Comparison of ENCODE assay signal across 31 mouse cellular contexts in the genomic region with DNA sequence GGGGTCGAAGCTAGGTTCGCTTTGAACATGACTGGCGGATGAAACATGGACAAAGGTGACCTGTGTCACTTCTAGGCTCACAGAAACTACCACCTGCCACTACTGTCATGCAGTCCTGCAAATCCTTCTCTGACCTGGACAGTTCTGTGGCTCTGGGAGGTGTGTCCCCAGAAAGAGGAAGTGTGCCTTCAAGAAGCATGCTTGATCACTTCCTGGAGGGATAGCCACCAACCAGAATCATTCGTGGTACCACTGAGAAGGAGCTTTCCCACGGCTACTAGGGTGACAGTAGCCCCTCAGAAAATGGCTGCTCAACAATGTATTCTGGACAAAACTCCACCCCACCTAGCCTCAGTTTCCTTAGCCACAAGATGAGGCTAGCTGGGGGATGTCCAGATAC. TPM values are rescaled to one million over a fixed set of nuclear protein-coding genes. Genes with fewer than 3 reads are reported as not detected.
DNase-seq lines count a peak whose midpoint lies in the region; ATAC-seq and TF ChIP-seq lines count a peak whose summit lies in the region.
"Had no signal": no experiment of that assay in that cellular context is flagged by ENCODE, and none has a peak within 500 bp of the region (broad histone marks: within the 10 kb centered on the region; RNA-seq: fewer than 3 reads in every experiment).

No protein-coding gene starts in this region.

- peaks cover 27% of the 10 kb centered on the region for H3K4me1 ChIP-seq in spleen, adult 2 months (ENCODE audit: control insufficient read depth, insufficient read depth, insufficient read length)
- peaks cover 32 to 53% of the 10 kb centered on the region in 2 experiments for H3K4me1 ChIP-seq in CH12.LX (ENCODE audit: control insufficient read depth in 1 of 2, insufficient read depth in 2 of 2)
- no peaks in the 10 kb centered on the region for H3K4me1 ChIP-seq in hindbrain, postnatal 0 days (ENCODE audit: insufficient read depth, low read length)
- H3K4me1 ChIP-seq: liver, embryonic 12.5 days had no signal

- in situ Hi-C loops in CH12.LX (cut with MboI; ENCODE audit: low pct_ligation_motif_present, low pct_unique_long_range_greater_than_20kb, low sequenced_read_pairs): no loop called here

- 34% methylated on average over 5 of the region's 5 CpGs for WGBS in spleen, adult 2 months
- 85% methylated on average over 5 of the region's 5 CpGs for WGBS in hindbrain, postnatal 0 days

- ATAC-seq in granulocyte monocyte progenitor cell, adult 5-6 weeks (replicated peaks; ENCODE audit: poor library complexity, severe bottlenecking): peak; percentile 94
- ATAC-seq in neutrophil, adult 5-6 weeks (ENCODE audit: extremely low read depth, insufficient number of reproducible peaks, low FRiP score, poor library complexity, severe bottlenecking): peak; percentile 85
- ATAC-seq in hindbrain, postnatal 0 days: no peak
- ATAC-seq: activated CD4-positive, CD25-positive, alpha-beta regulatory T cell, adult 4 months; liver, embryonic 12.5 days; liver, postnatal 0 days; midbrain, embryonic 16.5 days had no signal

- no peak overlapping the region for H3K4me2 ChIP-seq in CH12.LX (ENCODE audit: insufficient read depth, low read depth, poor library complexity, severe bottlenecking)
- H3K4me2 ChIP-seq in hindbrain, postnatal 0 days (ENCODE audit: low read depth, low read length): no peak overlapping the region
- H3K4me2 ChIP-seq: embryonic facial prominence, embryonic 12.5 days; heart, embryonic 12.5 days; liver, embryonic 12.5 days; midbrain, embryonic 11.5 days; neural tube, embryonic 12.5 days had no signal

- dilution Hi-C loops in CH12.LX (cut with MboI; ENCODE audit: extremely low pct_ligation_motif_present, extremely low pct_unique_long_range_greater_than_20kb, low sequenced_read_pairs): no loop called here

- H3K9me3 ChIP-seq in CH12.LX (replicated peaks; ENCODE audit: low read length): no peaks in the 10 kb centered on the region
- H3K9me3 ChIP-seq in hindbrain, postnatal 0 days (ENCODE audit: low read length): no peaks in the 10 kb centered on the region
- H3K9me3 ChIP-seq: embryonic facial prominence, embryonic 12.5 days; heart, embryonic 12.5 days; intestine, embryonic 15.5 days; liver, embryonic 12.5 days; neural tube, embryonic 12.5 days had no signal

- TF ChIP-seq RAD21 in CH12.LX (IDR thresholded peaks at IDR 0.05; ENCODE audit: low read depth, low read length): no peak

- peak; percentile 74 for TF ChIP-seq EP300 in CH12.LX (IDR thresholded peaks at IDR 0.05; ENCODE audit: low read length)

- H3K9ac ChIP-seq in CH12.LX (ENCODE audit: insufficient read depth, low read depth): no peak overlapping the region
- no peak overlapping the region for H3K9ac ChIP-seq in hindbrain, postnatal 0 days (replicated peaks; ENCODE audit: low read length)
- H3K9ac ChIP-seq: embryonic facial prominence, embryonic 12.5 days; forebrain, postnatal 0 days; heart, embryonic 12.5 days; intestine, embryonic 15.5 days; liver, embryonic 12.5 days; liver, postnatal 0 days; neural tube, embryonic 12.5 days had no signal

- H3K36me3 ChIP-seq in spleen, adult 2 months (ENCODE audit: control insufficient read depth, insufficient read depth, low read length): no peaks in the 10 kb centered on the region
- H3K36me3 ChIP-seq in CH12.LX (replicated peaks in 1 of 2; ENCODE audit: control insufficient read depth in 1 of 2, insufficient read depth in 1 of 2, low read length in 1 of 2): no peaks in the 10 kb centered on the region
- H3K36me3 ChIP-seq in hindbrain, postnatal 0 days (ENCODE audit: insufficient read depth, low read length): no peaks in the 10 kb centered on the region
- H3K36me3 ChIP-seq: embryonic facial prominence, embryonic 12.5 days; heart, embryonic 12.5 days; intestine, embryonic 15.5 days; liver, embryonic 12.5 days; neural tube, embryonic 12.5 days had no signal

- no peak for TF ChIP-seq CTCF in spleen, adult 2 months (IDR thresholded peaks at IDR 0.05; ENCODE audit: extremely low read depth, insufficient read depth, insufficient read length, insufficient replicate concordance)
- TF ChIP-seq CTCF in CH12.LX (conservative IDR thresholded peaks at IDR 0.05 in 1 of 2, IDR thresholded peaks at IDR 0.05 in 1 of 2; ENCODE audit: low read depth in 2 of 2, low read length in 2 of 2): no peak
- TF ChIP-seq CTCF in hindbrain, postnatal 0 days (IDR thresholded peaks at IDR 0.05; ENCODE audit: low read depth): no peak

- TF ChIP-seq POLR2A in spleen, adult 2 months (IDR thresholded peaks at IDR 0.05; ENCODE audit: low read depth, low read length): no peak
- peak; percentile 49; the same call in 1 of the 2 replicates for TF ChIP-seq POLR2A in CH12.LX (IDR thresholded peaks at IDR 0.05; ENCODE audit: low read depth, low read length)

- no peaks in the 10 kb centered on the region for H3K27me3 ChIP-seq in spleen, adult 2 months (ENCODE audit: control insufficient read depth, insufficient read depth, low read length)
- H3K27me3 ChIP-seq in CH12.LX (replicated peaks): no peaks in the 10 kb centered on the region
- H3K27me3 ChIP-seq in hindbrain, postnatal 0 days (ENCODE audit: insufficient read depth, low read length): no peaks in the 10 kb centered on the region
- H3K27me3 ChIP-seq: embryonic facial prominence, embryonic 12.5 days had no signal

- no peak overlapping the region for H3K4me3 ChIP-seq in spleen, adult 2 months (ENCODE audit: extremely low read depth, insufficient read depth, insufficient read length)
- no peak overlapping the region for H3K4me3 ChIP-seq in CH12.LX (replicated peaks in 1 of 3; ENCODE audit: low read depth in 2 of 3, low read length in 2 of 3, poor library complexity in 1 of 3)
- H3K4me3 ChIP-seq in hindbrain, postnatal 0 days (ENCODE audit: low read length): no peak overlapping the region
- H3K4me3 ChIP-seq: embryonic facial prominence, embryonic 12.5 days; heart, embryonic 12.5 days; intestine, embryonic 15.5 days; liver, embryonic 12.5 days; myocyte; neural tube, embryonic 12.5 days had no signal

- DNase-seq in spleen, adult 2 months (ENCODE audit: low read depth in 1 of 2, low spot score in 2 of 2): peak in 1 of 2 experiments; percentile 54
- no peak for DNase-seq in spleen, adult 18-20 months
- DNase-seq in CH12.LX (ENCODE audit: extremely low read depth): peak; percentile 77
- DNase-seq in gastrocnemius, postnatal 25 days: no peak
- no peak for DNase-seq in hindbrain, postnatal 0 days (ENCODE audit: low spot score)
- no peak for DNase-seq in frontal cortex, adult 2 months (ENCODE audit: extremely low spot score in 1 of 2, low spot score in 1 of 2)
- DNase-seq: adrenal gland, adult 2 months; adrenal gland, postnatal 36 days; forebrain, postnatal 0 days; gastrocnemius, postnatal 14 days; heart, adult 18-20 months; heart, postnatal 14 days; kidney, adult 2 months; layer of hippocampus, postnatal 36 days; left cerebral cortex, postnatal 4 days; liver, postnatal 0 days; right cerebral cortex, postnatal 4 days; thymus, postnatal 4 days had no signal

- H3K79me2 ChIP-seq in CH12.LX (replicated peaks; ENCODE audit: control insufficient read depth, extremely low read depth, insufficient read depth, poor library complexity, severe bottlenecking): no peaks in the 10 kb centered on the region

- H3K27ac ChIP-seq in spleen, adult 2 months (ENCODE audit: insufficient read depth, low read length): peak overlapping the region; percentile 64
- H3K27ac ChIP-seq in CH12.LX (ENCODE audit: insufficient read depth, low read depth): peak overlapping the region; percentile 88
- H3K27ac ChIP-seq in hindbrain, postnatal 0 days: no peak overlapping the region
- H3K27ac ChIP-seq: embryonic facial prominence, embryonic 12.5 days; intestine, embryonic 15.5 days; kidney, postnatal 0 days; liver, embryonic 12.5 days; macrophage; neural tube, embryonic 12.5 days had no signal

TF ChIP-seq in CH12.LX, 34 proteins besides CTCF, POLR2A, EP300 and RAD21 (continues in another document):
- TF ChIP-seq NELFE (IDR thresholded peaks at IDR 0.05; ENCODE audit: low read depth, low read length) (no peak), MAX (IDR thresholded peaks at IDR 0.05; ENCODE audit: low read length) (peak; percentile 89), CHD2 (IDR thresholded peaks at IDR 0.05; ENCODE audit: low read length) (no peak), CHD1 (IDR thresholded peaks at IDR 0.05; ENCODE audit: low read depth, low read length) (no peak), ZMIZ1 (IDR thresholded peaks at IDR 0.05; ENCODE audit: low read depth, low read length) (no peak), MAZ (IDR thresholded peaks at IDR 0.05; ENCODE audit: low read depth, low read length) (no peak), HCFC1 (IDR thresholded peaks at IDR 0.05; ENCODE audit: low read depth, low read length) (no peak), PAX5 (IDR thresholded peaks at IDR 0.05; ENCODE audit: low read length) (no peak), JUN (IDR thresholded peaks at IDR 0.05; ENCODE audit: insufficient read depth, low read depth, low read length) (no peak), SIN3A (IDR thresholded peaks at IDR 0.05; ENCODE audit: low read length) (peak; percentile 44; the same call in 1 of the 2 replicates), ZKSCAN1 (IDR thresholded peaks at IDR 0.05; ENCODE audit: borderline replicate concordance, low read depth, low read length) (no peak)

RNA-seq across cellular contexts. Expression of a gene that starts 19.0 kb away (rescaled TPM):
- polyA plus RNA-seq in spleen, adult 2 months (2012; rRNA removed): 0.15 and 0.53 TPM in 2 replicates
- total RNA-seq in CH12.LX (2012; rRNA removed) (0.04 and 0.13 TPM in 2 replicates), CH12.LX (2014; rRNA removed) (not detected in 2 replicates)
- polyA plus RNA-seq in CH12.LX (2012; ENCODE audit: insufficient read length, low read depth): 0.07 TPM in 2 replicates
- total RNA-seq in granulocyte monocyte progenitor cell, adult 5-6 weeks (2014; fragmentation: Nextera tagmentation): not detected in 2 replicates
- not detected in 2 replicates for total RNA-seq in granulocyte monocyte progenitor cell, adult 5-6 weeks (2017)
- not detected in 2 replicates for total RNA-seq in neutrophil, adult 5-6 weeks (2017)
- total RNA-seq in gastrocnemius, postnatal 25 days (2021): not detected
- total RNA-seq in hindbrain, postnatal 0 days (2014; rRNA removed): 10.9 and 20.1 TPM in 2 replicates
- polyA plus RNA-seq in hindbrain, postnatal 0 days (2015; fragmentation: Nextera tagmentation; extraction: Ambion mirVana): 2.4 and 3.4 TPM in 2 replicates
- polyA plus RNA-seq in frontal cortex, adult 2 months (2012; rRNA removed): 1.7 and 2.0 TPM in 2 replicates
- polyA plus RNA-seq: macrophage, myocyte had no signal

RNA-seq across cellular contexts. Expression of a gene that starts 53.4 kb away (rescaled TPM):
- 4.8 and 6.7 TPM in 2 replicates for polyA plus RNA-seq in spleen, adult 2 months (2012; rRNA removed)
- total RNA-seq in CH12.LX (2012; rRNA removed) (38.4 and 40.1 TPM in 2 replicates), CH12.LX (2014; rRNA removed) (48.5 and 57.9 TPM in 2 replicates)
- 61.8 and 67.9 TPM in 2 replicates for polyA plus RNA-seq in CH12.LX (2012; ENCODE audit: insufficient read length, low read depth)
- total RNA-seq in granulocyte monocyte progenitor cell, adult 5-6 weeks (2014; fragmentation: Nextera tagmentation): 33.8 and 45.5 TPM in 2 replicates
- total RNA-seq in granulocyte monocyte progenitor cell, adult 5-6 weeks (2017): 63.0 and 67.5 TPM in 2 replicates
- total RNA-seq in neutrophil, adult 5-6 weeks (2017): 86.9 and 104 TPM in 2 replicates
- total RNA-seq in gastrocnemius, postnatal 25 days (2021): 10 to 100 TPM; 14.4 to 16.9 TPM
- 49.6 and 85.0 TPM in 2 replicates for total RNA-seq in hindbrain, postnatal 0 days (2014; rRNA removed)
- polyA plus RNA-seq in hindbrain, postnatal 0 days (2015; fragmentation: Nextera tagmentation; extraction: Ambion mirVana): 97.5 and 102 TPM in 2 replicates
- polyA plus RNA-seq in frontal cortex, adult 2 months (2012; rRNA removed): 75.6 and 75.7 TPM in 2 replicates

Comparison
In these comparisons a context has a peak if more than half of its experiments do, and no peak if none do; other contexts are left out.
1. RNA of a gene that starts 19.0 kb away (total RNA-seq): 10.9 to 20.1 TPM in hindbrain, postnatal 0 days; 0.04 to 0.13 TPM in CH12.LX, not detected in granulocyte monocyte progenitor cell, adult 5-6 weeks, not detected in neutrophil, adult 5-6 weeks and not detected in gastrocnemius, postnatal 25 days; every median in the first group is over 10 times any median in the second.